Mouse (Mus musculus) kidney, embryonic 15.5 days (tissue): ENCODE data around the gene Irgq. TPM values are rescaled to one million over a fixed set of nuclear protein-coding genes. Genes with fewer than 3 reads are reported as not detected.

ENCODE experiments used
- ATAC-seq: fragments of 200-750 bp; cut with Nextera tagmentation; replicated peaks from 2 replicates; pipeline ENCODE4 v1.8.0; 2017; ENCODE audit warnings: moderate TSS enrichment; ENCODE audit not compliant: low FRiP score
- H3K27ac ChIP-seq: fragments of 300-500 bp; sonication (generic); 2 replicates; pipeline ENCODE4 v1.5.1; 2015; ENCODE audit warnings: mild to moderate bottlenecking, inconsistent platforms
- H3K27me3 ChIP-seq: fragments of 300-500 bp; sonication (generic); 2 replicates; pipeline ENCODE4 v1.6.1; 2015; ENCODE audit warnings: inconsistent platforms
- H3K36me3 ChIP-seq: fragments of 300-500 bp; sonication (generic); 2 replicates; pipeline ENCODE4 v1.6.1; 2015; ENCODE audit warnings: inconsistent platforms
- H3K4me1 ChIP-seq: fragments of 300-500 bp; sonication (generic); 2 replicates; pipeline ENCODE4 v1.6.1; 2015; ENCODE audit warnings: inconsistent platforms
- H3K4me2 ChIP-seq: fragments of 300-500 bp; sonication (generic); 2 replicates; pipeline ENCODE4 v1.6.1; 2015; ENCODE audit warnings: moderate library complexity, mild to moderate bottlenecking, inconsistent platforms
- H3K4me3 ChIP-seq: fragments of 300-500 bp; sonication (generic); replicated peaks from 2 replicates; pipeline ENCODE4 v1.5.1; 2015; ENCODE audit warnings: mild to moderate bottlenecking, inconsistent platforms
- H3K9ac ChIP-seq: fragments of 300-500 bp; sonication (generic); 2 replicates; pipeline ENCODE4 v1.6.1; 2015; ENCODE audit warnings: mild to moderate bottlenecking, inconsistent platforms
- H3K9me3 ChIP-seq: fragments of 300-500 bp; sonication (generic); replicated peaks from 2 replicates; pipeline ENCODE4 v1.6.1; 2016; ENCODE audit warnings: inconsistent platforms
- WGBS: fragments of 180-500 bp; shearing (Covaris S2); methylation state at CpG from one replicate; pipeline ENCODE4 v1.1.7; 2015; ENCODE audit warnings: mixed read lengths; 5-methylcytosine and 5-hydroxymethylcytosine counted together
- polyA plus RNA-seq: library from polyadenylated mRNA; unstranded; fragments of >200 nt; fragmentation: Nextera tagmentation; extraction: Ambion mirVana; gene quantifications from 2 replicates; pipeline ENCODE4 v1.2.1, GENCODE M21; 2015

Gene Irgq
- polyA plus RNA-seq, 1 experiment from 2014 or later = 8.3 TPM

DNA sequence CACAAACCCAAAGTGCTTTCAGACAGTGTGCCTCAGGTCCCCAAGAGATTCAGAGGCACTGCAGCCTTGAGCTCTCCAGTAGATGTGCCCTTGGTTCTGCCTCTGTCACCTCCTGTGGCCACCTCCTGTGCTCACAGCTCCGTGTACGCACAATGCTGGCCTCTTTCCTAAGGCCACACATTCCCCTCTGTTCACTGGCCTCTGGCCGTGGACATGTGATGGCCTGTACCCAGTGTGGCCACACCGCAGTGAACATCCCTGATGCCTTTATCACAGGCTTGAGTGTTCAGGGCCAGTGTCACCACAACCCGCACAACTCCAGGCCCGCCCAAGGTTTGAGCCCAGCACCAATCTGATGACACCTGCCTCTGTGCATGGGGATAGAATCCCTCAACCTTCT is 54.4 kb downstream of the Irgq start:
- H3K4me3 ChIP-seq = no peak overlapping the region
- peaks cover 21% of the 10 kb centered on the region for H3K4me1 ChIP-seq
- no peaks in the 10 kb centered on the region for H3K36me3 ChIP-seq
- peaks cover 26% of the 10 kb centered on the region for H3K27me3 ChIP-seq
- no peak overlapping the region for H3K4me2 ChIP-seq
- 0 out of 2 replicates have a peak, but pooled peaks cover 3% of the 10 kb centered on the region for H3K9me3 ChIP-seq
- ATAC-seq = no peak
- WGBS = 94% methylated on average over 6 of the region's 6 CpGs
- no peak overlapping the region for H3K27ac ChIP-seq
- H3K9ac ChIP-seq = no peak overlapping the region

GRCm38 (mm10) chr7:24585995-24586394 is 55.5 kb downstream of the Irgq start:
- 56% methylated on average over 14 of the region's 16 CpGs for WGBS
- ATAC-seq = peak; percentile 17; the same call in 1 of the 2 replicates
- peak overlapping the region; percentile 14; the same call in 1 of the 2 replicates for H3K4me2 ChIP-seq

DNA sequence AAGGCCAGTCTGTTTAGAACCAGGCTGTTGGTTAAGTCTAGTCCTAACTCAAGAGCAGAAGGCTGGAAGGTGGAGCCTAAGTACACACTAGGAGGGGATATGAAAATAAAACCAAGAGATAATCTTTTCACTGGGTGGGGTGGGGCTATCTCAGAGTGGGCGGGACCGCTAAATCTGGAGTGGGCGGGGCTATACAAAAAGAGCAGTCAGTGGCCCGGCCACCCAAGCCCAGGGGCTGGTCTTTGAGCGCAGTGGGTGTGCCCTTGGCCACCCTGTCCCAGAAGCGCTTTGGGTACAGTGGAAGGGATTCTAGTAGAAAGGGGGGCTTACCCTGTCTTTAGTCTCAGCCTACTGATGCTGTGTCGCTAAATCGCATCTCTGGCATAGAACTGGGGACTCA is 56.3 kb downstream of the Irgq start:
- Histone ChIP-seq H3K4me2 (peak overlapping the region; percentile 85), H3K36me3 (no peaks in the 10 kb centered on the region), H3K4me3 (peak overlapping the region; percentile 57), H3K27ac (no peak overlapping the region), H3K9ac (no peak overlapping the region), H3K9me3 (0 out of 2 replicates have a peak, but pooled peaks cover 3% of the 10 kb centered on the region), H3K4me1 (peaks cover 21% of the 10 kb centered on the region), H3K27me3 (peaks cover 26% of the 10 kb centered on the region)
- peak; percentile 61 for ATAC-seq
- WGBS = 8% methylated on average over 8 of the region's 8 CpGs

More at GRCm38 (mm10) chr7:24585995-24586394, 55.5 kb downstream of the Irgq start:
- H3K36me3 ChIP-seq = no peaks in the 10 kb centered on the region
- H3K4me3 ChIP-seq = no peak overlapping the region
- no peak overlapping the region for H3K9ac ChIP-seq
- H3K9me3 ChIP-seq = 0 out of 2 replicates have a peak, but pooled peaks cover 3% of the 10 kb centered on the region
- H3K27ac ChIP-seq = no peak overlapping the region
- peaks cover 21% of the 10 kb centered on the region for H3K4me1 ChIP-seq
- H3K27me3 ChIP-seq = peaks cover 26% of the 10 kb centered on the region

- peaks cover 28% of the 10 kb centered on the region for H3K4me1 ChIP-seq
- WGBS = 7% methylated on average over 30 of the region's 30 CpGs
- H3K4me2 ChIP-seq = peak within 1 kb of the TSS; percentile 85
- 0 out of 2 replicates have a peak, but pooled peaks cover 3% of the 10 kb centered on the region for H3K9me3 ChIP-seq
- H3K36me3 ChIP-seq = no peaks in the 10 kb centered on the region
- peaks cover 26% of the 10 kb centered on the region for H3K27me3 ChIP-seq
- ATAC-seq = peak; percentile 17
- H3K27ac ChIP-seq = peak within 1 kb of the TSS; percentile 51; the same call in 1 of the 2 replicates
- peak within 1 kb of the TSS; percentile 57 for H3K4me3 ChIP-seq
- H3K9ac ChIP-seq = peak within 1 kb of the TSS; percentile 66
Measured at GRCm38 (mm10) chr7:24587330-24588105, 57.0 kb downstream of the Irgq start, which contains the start of the genes Ethe1 and Zfp575. Ethe1 (plus strand) TSS chr7:24587543. Zfp575 (minus strand) TSS chr7:24587641.

Other genes starting within 250 kb of the Irgq start
- gene Zfp61, start 229.5 kb upstream of the Irgq start, polyA plus RNA-seq = 40.0 and 43.9 TPM in 2 replicates
- 11.3 and 12.1 TPM in 2 replicates for gene Zfp94, start 214.0 kb upstream of the Irgq start, polyA plus RNA-seq
- gene Tescl, start 196.8 kb upstream of the Irgq start, polyA plus RNA-seq = 0.43 TPM in 1 of 2 replicates, not detected in the other
- 0.28 TPM in 1 of 2 replicates, not detected in the other for gene Lypd5, start 181.5 kb upstream of the Irgq start, polyA plus RNA-seq
- 4.9 and 5.5 TPM in 2 replicates for gene Kcnn4, start 160.4 kb upstream of the Irgq start, polyA plus RNA-seq
- gene Smg9, start 131.1 kb upstream of the Irgq start, polyA plus RNA-seq = 28.0 and 32.8 TPM in 2 replicates
- not detected in 2 replicates for gene Irgc1, start 78.4 kb upstream of the Irgq start, polyA plus RNA-seq
- gene Plaur, start 68.2 kb upstream of the Irgq start, polyA plus RNA-seq = 14.4 and 15.3 TPM in 2 replicates
- gene Cadm4, start 48.7 kb upstream of the Irgq start, polyA plus RNA-seq = 6.8 and 7.3 TPM in 2 replicates
- gene Zfp428, start 23.7 kb upstream of the Irgq start, polyA plus RNA-seq = 61.6 and 66.6 TPM in 2 replicates
- 0.48 and 0.68 TPM in 2 replicates for gene AC161166.1, start 18.2 kb upstream of the Irgq start, polyA plus RNA-seq
- 0.31 and 0.33 TPM in 2 replicates for gene Pinlyp, start 15.4 kb downstream of the Irgq start, polyA plus RNA-seq
- 117 and 137 TPM in 2 replicates for gene Xrcc1, start 15.6 kb downstream of the Irgq start, polyA plus RNA-seq
- 46.8 and 48.4 TPM in 2 replicates for gene Ethe1, start 56.9 kb downstream of the Irgq start, polyA plus RNA-seq
- gene Zfp575, start 57.0 kb downstream of the Irgq start, polyA plus RNA-seq = 4.0 and 5.5 TPM in 2 replicates
- 0.15 and 0.17 TPM in 2 replicates for gene Phldb3, start 80.1 kb downstream of the Irgq start, polyA plus RNA-seq
- 1.0 and 1.2 TPM in 2 replicates for gene Lypd3, start 105.9 kb downstream of the Irgq start, polyA plus RNA-seq
- gene Tex101, start 146.0 kb downstream of the Irgq start, polyA plus RNA-seq = not detected in 2 replicates
- gene BC049730, start 178.6 kb downstream of the Irgq start, polyA plus RNA-seq = not detected in 2 replicates
- not detected in 2 replicates for gene Gm4763, start 196.2 kb downstream of the Irgq start, polyA plus RNA-seq
- gene Cd177, start 229.6 kb downstream of the Irgq start, polyA plus RNA-seq = 0.36 and 0.38 TPM in 2 replicates
- gene Ceacam10, start 246.5 kb downstream of the Irgq start, polyA plus RNA-seq = not detected in 2 replicates